Mouse (Mus musculus) adrenal gland, postnatal 14 days (tissue): ENCODE data around the gene Swt1. TPM values are rescaled to one million over a fixed set of nuclear protein-coding genes. Genes with fewer than 3 reads are reported as not detected.
"Not testable (repeated sequence)": the region's sequence is repeated elsewhere in the genome, so short reads cannot be mapped to it uniquely, and the experiment has no call there.

ENCODE experiments used
- DNase-seq: peaks from one replicate; pipeline ENCODE4 v3.0.0; 2021; ENCODE audit warnings: mixed read lengths
- total RNA-seq: library from RNA; stranded (reverse); gene quantifications from 2 replicates; pipeline ENCODE4 v1.2.3, GENCODE M21; 2021

Gene Swt1
- total RNA-seq, 1 experiment from 2014 or later, result 20.2 TPM

DNA sequence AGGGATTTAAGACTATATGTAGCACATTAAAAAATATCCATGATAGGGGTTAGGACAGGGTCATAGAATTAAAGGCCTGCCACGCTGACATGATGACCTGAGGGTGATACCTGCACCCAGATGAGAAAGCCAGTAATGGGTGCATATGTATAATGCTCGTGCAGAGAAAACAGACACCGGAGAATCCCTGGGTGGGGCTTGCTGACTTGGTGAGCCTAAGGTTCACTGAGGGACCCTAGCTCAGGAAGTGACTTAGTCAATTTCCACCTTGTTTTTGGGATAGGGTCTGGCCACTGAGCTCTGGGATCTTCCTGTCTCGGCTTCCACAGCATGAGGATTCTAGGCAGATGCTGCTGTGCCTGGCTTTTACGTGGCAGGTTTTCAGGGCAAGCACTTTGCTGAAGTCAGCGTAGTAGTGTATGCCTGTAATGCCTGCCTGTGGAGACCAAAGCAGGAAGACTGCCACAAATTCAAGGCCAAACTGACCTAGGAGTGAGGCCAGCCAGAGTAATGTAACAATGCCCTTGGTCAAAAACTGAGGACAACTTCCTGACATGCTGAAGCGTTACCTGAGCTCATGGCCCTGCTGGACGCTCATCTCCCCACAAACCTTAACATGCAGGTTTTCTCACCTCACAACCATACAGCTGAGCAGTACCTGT, 61.2 kb downstream of the Swt1 start:
- peak; percentile 43 for DNase-seq

DNA sequence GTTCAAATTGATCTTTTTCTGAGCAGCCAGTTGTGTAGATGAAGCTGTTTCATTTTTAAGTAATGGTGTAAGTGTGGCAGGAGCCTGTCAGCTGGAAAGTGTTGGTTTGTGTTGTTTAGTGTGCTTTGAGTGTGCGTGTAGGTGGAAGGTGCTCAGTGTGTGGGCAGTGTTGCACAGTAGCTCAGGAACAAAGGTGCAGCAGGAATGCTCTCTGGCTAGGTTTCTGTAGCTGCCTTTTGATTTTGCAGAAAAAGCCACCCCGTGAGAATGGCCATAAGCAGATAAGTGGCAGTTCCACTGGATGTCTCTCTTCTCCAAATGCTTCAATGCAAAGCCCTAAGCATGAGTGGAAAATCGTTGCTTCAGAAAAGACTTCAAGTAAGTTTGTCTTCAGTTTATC, 68.9 kb downstream of the Swt1 start:
- DNase-seq, result no peak

DNA sequence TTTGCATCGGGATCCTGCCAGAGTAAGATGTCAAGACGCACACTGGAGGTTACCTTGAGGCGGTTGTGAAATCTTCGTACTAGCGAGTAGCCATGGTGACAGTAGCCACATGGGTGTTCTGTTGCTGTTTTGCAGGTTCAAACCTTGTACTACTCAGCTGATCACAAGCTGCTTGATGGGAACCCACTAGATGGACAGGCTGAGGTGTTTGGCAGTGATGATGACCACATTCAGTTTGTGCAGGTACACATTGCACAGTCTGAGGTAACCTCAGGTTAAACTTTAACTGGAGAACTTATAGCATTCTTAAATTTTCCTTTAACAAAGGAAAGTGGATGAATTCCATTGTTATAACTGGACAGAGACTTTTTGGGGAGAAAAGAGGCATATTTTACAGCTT, 72.3 kb downstream of the Swt1 start:
- DNase-seq, result no peak

DNA sequence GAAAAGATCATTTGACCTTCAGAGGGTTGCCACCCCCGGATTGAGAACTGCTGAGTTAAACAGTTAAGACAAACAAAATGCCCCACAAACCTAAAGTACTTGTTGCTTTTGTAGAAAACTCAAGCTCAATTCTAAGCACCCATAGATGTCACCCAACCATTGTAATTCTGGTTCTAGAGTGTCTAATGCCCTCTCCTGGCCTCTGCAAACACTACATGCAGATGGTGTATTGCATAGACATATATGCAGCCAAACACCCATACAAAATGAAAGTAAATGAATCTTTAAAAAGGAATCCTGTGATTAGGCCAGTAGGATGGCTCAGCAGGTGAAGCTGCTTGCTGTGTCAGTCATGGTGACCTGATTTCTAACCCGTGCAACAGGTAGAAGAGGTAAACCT, 75.3 kb downstream of the Swt1 start:
- DNase-seq, result peak; percentile 56

DNA sequence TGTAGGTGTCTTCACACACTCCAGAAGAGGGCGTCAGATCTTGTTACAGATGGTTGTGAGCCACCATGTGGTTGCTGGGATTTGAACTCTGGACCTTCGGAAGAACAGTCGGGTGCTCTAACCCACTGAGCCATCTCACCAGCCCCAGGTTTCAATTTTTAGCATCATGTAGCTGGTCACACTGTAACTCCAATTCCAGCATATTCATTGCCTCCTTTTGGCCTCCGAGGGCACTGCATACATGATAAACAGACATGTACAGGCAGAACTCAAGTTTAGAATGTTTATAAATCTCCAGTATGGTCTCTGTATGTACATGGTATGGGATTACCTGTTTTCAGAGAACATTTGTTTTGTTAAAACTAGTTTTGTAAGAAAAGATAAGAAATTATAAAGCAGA, 80.0 kb downstream of the Swt1 start:
- not testable (repeated sequence) for DNase-seq

DNA sequence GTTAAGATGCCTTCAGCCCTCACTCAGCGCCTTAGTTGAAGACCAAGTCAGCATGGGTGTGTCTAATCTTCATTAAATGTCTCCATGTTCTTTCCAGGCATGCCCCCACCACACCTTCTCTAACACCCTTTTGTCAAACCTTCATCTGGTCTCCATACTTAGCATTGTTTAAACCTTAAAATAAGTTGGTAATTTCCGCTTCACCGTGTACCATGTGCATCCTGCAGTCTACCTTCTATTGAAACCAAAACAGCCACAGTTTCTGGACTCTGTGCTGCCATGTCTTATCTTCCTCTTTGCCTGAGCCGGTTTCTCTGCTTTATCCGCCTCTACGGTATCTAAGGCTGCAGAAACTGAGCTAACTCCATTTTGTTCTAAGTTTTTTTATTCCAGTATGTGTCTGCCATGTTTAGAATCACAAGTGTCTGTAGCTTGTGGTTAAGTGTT, 81.6 kb downstream of the Swt1 start:
- DNase-seq, result no peak

DNA sequence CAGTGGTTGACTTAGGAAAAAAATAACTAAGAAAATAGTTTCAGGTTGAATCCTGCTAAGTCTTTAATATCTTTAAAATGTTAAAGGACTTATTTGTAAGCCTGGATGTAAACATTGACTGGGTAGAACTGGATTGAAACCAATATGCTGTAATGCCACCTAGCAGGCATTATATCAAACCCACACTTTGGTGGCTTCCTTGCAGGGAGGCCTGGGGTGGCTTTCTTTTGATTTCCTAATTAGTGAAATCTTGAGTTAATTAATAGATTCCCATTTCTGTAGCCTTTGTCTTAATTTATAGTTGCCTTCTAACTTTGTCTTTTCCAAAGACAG, 82.4 kb downstream of the Swt1 start:
- DNase-seq, result no peak

DNA sequence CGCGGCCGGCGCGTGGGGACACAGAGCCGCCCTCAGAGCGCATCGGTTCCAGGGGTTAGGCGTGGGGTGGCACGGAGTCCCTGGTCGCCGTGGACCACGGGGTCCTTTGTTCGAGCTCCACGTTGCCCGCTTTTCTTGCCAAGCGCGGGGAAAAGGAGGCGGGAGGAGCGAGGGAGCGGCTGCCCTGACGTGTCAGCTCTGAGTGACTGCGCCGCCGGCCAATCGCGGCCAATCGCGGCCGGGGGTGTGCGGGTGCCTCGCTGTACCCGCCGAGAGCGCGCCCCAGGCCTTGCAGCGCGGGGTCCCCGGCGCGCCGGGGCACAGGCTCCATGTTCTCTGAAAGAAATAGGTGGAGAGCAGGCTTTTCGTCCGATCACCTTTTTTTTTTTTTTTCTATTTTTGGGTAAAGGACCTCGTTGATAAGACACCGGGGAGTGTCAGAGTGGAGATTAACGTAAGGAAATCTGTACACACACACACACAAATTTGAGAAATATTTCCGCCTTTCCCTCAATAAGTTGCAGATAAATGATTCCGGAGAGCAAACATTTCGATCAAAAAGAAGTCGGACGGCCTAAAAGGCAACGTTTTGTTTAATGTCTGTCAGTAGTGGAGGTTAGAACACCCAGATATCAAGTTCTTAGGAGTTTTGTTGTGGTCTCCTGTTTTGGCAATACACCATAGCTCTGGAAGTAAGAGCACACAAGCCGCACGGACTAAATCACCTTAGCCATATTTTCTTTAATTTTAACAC, 83.0 kb downstream of the Swt1 start:
- peak; percentile 98 for DNase-seq

DNA sequence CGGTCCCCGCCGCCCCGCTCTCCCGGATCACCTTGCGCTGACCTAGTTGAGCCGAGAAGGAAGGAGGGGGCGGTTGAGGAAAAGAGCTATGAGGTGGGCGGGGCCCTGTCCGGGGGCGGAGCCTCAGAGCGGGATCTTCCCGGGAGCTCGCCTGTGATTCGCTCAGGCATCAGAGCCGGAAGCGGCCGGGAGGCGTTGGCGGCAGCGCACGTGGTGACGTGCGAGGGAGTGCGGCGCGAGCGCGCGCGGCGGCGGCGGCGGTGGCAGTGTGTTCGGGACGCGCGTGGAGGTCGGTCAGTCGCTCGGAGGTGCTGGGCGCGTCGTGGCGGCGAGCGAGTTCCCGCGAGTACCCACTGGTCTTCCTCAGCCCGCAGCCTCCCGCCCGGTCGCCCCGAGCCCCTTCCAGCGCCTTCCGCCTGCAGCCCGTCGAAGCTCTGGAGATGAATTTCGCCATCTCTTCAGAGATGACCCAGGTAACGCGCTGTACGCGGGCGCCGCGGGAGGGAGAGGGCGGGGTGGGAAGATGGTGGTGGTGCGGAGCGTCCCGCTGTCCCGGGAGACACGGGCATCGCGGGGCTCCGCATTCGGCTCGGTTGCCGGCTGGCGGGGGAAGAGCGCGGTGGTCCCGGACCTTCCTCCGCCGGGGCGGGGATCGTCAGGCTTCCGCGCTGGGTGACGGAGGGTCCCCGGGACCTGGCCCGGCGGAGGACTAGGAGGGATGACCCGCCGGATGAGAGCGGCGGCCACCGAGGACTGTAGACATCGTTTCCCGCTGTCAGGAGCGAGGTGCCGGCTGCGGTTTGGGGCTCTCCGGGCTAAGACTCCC, 83.8 kb downstream of the Swt1 start, which contains the start of gene Ivns1abp:
Gene Ivns1abp, plus strand, starts transcription at position 195 of the 826 bp plus-strand sequence.
- DNase-seq, result peak; percentile 99

DNA sequence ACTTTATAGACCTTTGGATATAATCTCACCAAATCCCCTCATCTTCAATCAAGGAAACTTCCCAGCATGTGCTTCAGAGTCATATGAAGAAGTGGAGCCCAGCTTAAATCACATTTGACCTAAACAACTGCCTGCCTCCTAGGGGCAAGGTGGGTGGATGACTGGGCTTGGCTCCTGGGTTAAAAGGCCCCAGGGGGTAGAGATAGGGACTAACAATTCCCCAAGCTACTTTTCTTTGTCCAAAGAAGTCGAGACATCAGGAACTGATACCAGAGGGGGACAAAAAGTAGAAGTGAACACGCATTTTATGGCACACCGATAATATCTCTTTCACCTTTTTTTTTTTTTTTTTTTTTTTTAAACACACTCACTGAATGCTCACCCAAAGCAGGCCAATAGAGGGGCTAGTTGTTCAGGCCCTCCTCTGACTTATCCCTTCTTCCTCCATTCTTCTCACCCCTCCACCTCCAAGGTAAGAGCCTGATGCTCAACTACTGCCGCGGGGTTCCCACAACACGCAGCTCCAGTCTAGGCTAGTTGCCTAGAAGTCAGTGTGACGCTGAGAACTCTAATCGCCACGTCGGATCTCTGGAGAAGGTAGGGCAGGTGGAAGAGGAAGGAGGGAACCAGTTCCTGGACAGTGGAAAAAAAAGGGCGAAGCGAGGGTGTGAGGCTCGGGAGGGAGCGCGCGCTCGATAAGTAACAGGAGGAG, 84.5 kb downstream of the Swt1 start:
- DNase-seq, result peak; percentile 49

DNA sequence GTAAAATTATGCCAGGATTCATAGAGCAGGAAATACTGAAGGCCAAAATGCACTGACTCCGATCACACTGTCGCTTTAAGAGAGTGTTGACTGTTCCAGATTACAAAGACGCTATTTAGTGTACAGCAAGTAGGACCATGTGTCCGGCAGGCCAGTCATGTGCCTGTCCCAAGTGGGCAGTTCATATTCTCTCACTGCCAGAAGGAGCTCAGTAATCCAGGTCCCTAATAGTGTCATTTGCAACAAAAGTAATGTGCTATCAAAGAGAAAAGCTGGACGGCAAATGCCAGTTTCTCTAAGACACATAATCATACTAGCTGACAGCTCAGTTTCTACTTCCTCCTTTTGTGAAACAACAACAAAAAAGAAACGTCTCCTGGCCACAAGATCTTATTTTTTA, 85.3 kb downstream of the Swt1 start:
- peak; percentile 52 for DNase-seq

DNA sequence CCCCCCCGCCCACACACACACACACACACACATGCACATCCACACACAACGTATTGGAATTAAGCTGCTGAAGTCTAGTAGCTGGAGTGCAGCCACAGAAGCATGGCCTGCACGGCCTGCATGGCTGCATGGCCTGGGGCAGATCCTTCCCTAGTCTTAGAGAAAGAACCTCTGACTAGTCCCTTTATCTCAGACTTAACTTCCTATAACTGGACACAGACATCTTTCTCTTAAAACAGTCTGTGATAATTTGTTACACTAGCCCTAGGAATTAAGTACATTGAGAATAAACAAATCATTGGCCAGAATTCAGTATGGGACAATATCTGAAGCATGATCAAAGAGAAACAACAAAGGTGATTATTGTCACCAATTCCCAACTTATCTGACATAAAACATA, 85.9 kb downstream of the Swt1 start:
- DNase-seq, result no peak

DNA sequence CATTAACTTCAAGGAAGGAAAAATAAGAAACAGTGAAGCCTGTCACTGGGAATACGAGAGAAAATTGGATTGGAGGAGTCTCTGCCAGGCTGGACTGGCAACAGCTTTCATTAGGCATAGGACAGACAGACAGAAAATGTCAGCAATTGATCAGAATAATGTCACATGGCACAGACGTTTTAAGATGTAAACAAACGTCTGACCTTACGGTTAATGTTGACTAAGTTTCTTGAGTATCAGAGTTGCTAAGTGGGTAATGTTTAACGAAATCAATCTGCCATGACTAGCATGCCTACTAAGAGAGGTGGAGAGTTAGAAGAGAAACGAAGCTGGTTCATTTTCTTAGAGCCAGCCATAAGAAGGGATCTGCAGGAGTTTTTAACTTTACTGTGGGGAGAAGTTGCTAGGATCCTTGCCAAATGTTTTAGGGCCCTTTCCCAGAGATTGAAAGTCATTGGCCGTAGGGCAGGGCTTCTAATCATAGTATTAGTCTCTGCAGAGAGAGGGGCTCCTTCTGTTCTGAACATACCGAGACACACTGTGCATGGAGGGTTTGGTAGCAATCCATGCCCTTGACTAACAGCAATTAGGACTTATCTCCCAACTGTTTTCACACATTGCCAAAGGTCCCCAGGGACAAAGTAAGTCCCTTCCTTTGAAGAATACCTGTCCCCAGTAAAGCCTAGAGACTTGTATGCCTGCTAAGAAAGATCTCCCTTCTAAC, 86.8 kb downstream of the Swt1 start:
- DNase-seq, result no peak

DNA sequence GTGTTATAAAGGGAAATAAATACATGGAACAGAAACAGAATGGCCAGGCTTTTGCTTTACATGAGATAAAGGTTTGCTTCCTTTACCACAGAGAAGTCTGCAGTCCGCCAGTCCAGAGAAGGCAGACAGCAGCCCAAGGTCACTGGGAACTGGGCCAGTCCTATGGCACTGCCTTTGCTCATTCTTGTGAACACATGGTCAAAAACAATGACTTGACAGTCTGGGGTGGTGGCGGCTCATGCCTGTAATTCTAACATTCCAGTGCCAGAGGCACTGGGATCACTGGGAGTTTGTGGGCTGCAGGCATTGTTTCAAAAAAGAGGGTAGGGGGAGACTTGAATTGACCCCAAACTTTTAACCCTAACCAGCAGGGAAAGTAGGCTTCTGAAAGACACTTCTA, 89.3 kb downstream of the Swt1 start:
- DNase-seq, result peak; percentile 85

DNA sequence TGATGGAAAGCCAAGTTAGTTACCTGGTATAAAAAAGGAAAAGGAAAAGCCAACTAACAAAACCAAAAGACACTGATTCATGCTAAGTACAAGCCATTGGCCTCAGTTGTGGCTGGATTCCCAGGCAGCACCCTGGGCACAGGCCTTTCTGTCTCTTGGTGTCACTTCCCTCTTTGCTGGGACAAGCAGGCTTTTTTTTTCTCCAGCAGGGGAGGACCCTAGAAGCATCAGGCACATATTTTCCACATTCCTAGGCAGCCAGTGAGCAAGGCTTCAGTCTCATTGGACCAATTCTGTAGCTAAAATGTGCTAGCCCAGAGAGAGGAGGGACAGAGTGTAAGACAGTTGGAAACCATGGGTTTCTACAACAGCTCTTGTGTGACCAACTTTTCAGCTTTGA, 90.0 kb downstream of the Swt1 start:
- no peak for DNase-seq

DNA sequence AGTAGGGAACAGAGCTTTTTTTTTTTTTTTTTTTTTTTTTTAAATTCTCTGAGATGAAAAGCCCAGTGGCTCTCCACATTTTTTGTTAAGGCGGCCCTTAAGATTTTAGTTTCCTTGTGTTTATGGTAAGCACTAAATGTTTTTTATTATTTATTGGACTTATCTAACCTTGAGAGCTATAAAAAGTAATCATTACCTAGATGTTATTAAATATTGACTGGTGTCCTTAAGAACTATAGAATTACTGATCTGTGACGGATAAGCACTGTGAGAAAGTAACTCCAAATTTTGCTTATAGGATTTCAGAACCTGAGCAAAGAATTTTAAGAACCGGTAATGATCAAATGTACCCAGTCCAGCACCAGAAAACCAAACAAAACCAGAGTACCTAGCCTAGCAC, 95.4 kb downstream of the Swt1 start:
- no peak for DNase-seq

DNA sequence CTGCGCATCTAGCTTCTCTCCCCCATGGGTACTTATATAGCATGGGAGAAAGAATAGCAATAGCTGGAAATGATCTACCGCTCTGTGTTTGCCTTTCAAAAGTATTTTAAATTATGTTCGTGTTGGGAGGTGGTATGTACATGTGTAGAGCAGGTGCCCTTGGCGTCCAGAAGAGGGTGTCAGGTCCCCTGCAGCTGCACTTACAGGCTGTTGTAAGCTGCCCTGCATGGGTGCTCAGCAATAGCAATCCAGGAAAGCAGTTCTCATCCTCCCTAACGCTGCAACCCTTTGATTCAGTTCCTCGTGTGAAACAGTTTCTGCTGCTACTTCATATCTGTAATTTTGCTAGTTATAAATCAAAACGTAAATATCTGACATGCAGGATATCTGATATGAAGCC, 98.7 kb downstream of the Swt1 start:
- no peak for DNase-seq

DNA sequence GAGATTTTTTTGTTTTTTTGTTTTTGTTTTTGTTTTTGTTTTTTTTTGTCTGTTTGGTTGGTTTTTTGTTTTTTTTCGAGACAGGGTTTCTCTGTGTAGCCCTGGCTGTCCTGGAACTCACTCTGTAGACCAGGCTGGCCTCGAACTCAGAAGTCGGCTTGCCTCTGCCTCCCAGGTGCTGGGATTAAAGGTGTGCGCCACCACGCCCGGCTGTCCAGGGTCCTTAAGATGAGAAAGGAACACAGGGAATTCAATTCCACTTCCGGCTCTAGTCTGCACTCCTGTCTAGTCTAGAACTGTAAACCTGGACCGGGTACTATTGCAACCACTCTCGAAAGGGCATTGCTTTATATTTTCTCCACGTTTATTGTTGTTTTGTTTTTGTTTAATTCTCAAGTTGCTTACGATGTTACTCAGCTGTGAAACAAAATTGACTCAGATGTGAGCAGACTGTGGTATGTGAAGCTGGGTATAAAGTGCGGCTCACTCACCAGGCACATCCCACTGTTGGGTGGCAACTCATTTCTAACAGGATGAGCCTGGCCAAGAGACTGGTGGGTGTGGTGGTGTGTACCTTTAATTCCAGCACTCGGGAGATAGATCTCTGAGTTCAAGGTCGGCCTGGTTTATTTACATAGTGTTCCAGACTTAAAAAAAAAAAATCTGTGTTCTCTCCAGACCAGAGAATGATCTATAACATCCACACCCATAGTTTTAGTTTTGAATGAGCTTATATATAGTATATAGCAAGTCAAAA, 99.7 kb downstream of the Swt1 start:
- DNase-seq, result no peak

DNA sequence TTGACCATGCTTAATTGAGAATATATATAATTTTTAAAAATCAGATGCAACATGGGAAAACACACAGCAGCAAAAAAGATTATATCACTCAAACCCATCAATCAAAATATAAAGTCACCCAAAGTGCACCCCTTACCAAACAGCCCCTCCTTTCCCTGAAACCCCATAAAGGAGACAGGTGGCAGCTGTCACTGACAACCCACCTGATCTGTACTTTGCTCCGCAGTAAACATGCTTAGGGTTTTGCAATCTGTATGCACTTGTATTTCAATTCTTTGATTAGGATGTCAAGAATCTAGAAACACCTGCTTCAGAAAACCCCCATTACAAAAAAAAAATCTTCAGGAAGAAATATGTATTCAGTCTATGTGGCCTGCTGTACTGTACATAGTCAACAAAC, 102.9 kb downstream of the Swt1 start:
- DNase-seq, result no peak

DNA sequence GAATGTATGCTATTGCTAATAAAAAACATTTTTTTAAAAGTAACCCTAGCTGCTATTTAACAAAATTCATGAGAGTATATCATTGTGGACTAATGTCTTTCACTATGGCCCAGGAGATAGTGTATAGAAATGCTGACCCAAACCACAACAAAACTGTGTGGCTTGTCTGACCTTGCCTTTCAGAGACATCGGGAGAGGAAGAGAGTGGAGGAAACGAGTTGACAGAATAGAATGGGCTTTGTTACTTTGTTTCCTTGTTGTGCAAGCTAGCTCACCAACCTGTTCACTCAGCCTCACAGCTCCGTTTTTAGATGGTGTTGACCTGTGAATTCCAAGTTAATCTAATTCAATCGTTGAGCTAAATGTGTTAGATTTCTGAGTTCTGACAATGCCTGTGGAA, 107.8 kb downstream of the Swt1 start:
- no peak for DNase-seq

DNA sequence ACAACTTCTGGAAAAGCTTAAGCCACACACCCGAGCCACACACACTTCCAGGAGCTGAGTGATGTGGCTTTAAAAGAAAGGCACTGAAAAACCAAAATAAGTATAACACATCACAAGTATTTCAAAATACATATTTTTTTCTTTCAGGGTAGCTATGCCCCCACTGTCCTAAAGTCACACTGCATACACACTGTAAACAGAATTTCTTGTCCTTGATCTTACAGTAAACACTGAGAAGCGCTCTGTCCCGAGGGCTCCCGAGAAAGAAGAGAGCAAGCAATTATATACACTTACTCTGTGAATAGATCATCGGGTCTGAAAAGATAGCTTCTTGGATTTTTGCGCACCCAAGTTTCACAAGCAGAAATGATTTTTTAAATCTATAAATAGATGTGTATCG, 109.0 kb downstream of the Swt1 start:
- no peak for DNase-seq
